Mouse (Mus musculus) liver, embryonic 11.5 days (tissue): ENCODE data around the gene Bcl6b. TPM values are rescaled to one million over a fixed set of nuclear protein-coding genes. Genes with fewer than 3 reads are reported as not detected.
A peak's percentile ranks its signal among the peaks of the same experiment; 100 is the strongest.

Experiments
- ATAC-seq: fragments of 200-750 bp; cut with Nextera tagmentation; replicated peaks from 2 replicates; pipeline ENCODE4 v1.8.0; 2017; ENCODE audit warnings: moderate number of reproducible peaks, mild to moderate bottlenecking, moderate TSS enrichment, moderate library complexity; ENCODE audit not compliant: low FRiP score
- DNase-seq: peaks from one replicate; pipeline ENCODE4 v3.0.0-alpha.2; 2017; ENCODE audit warnings: low spot score
- H3K27ac ChIP-seq: fragments of 300-500 bp; sonication (generic); 2 replicates; pipeline ENCODE4 v1.5.1; 2014; ENCODE audit warnings: mild to moderate bottlenecking, low read depth, low read length, control low read depth
- H3K27me3 ChIP-seq: fragments of 300-500 bp; sonication (generic); replicated peaks from 2 replicates; pipeline ENCODE4 v1.6.1; 2014; ENCODE audit warnings: low read length, mixed read lengths; ENCODE audit not compliant: control insufficient read depth, insufficient read depth
- H3K36me3 ChIP-seq: fragments of 300-500 bp; sonication (generic); 2 replicates; pipeline ENCODE4 v1.6.1; 2014; ENCODE audit warnings: mild to moderate bottlenecking, low read length, moderate library complexity, mixed read lengths; ENCODE audit not compliant: control insufficient read depth, insufficient read depth
- H3K4me1 ChIP-seq: fragments of 300-500 bp; sonication (generic); replicated peaks from 2 replicates; pipeline ENCODE4 v1.6.1; 2014; ENCODE audit warnings: low read length, mixed read lengths; ENCODE audit not compliant: control insufficient read depth, insufficient read depth
- H3K4me2 ChIP-seq: fragments of 300-500 bp; sonication (generic); 2 replicates; pipeline ENCODE4 v1.6.1; 2014; ENCODE audit warnings: mild to moderate bottlenecking, control low read depth, moderate library complexity
- H3K4me3 ChIP-seq: fragments of 300-500 bp; sonication (generic); 2 replicates; pipeline ENCODE4 v1.5.1; 2014; ENCODE audit warnings: low read depth, low read length, control low read depth
- H3K9ac ChIP-seq: fragments of 300-500 bp; sonication (generic); 2 replicates; pipeline ENCODE4 v1.6.1; 2014; ENCODE audit warnings: low read depth, low read length, control low read depth
- H3K9me3 ChIP-seq: fragments of 300-500 bp; sonication (generic); 2 replicates; pipeline ENCODE4 v1.6.1; 2016; ENCODE audit warnings: low read length, inconsistent platforms, mixed read lengths; ENCODE audit not compliant: control insufficient read depth
- whole genome bisulfite sequencing: fragments of 180-500 bp; shearing (Covaris S2); extraction: QIAGEN DNeasy Blood & Tissue Kit; methylation state at CpG from one replicate; pipeline ENCODE4 v1.1.7; 2014; 5-methylcytosine and 5-hydroxymethylcytosine counted together
- polyA plus RNA-seq: library from polyadenylated mRNA; unstranded; fragments of >200 nt; fragmentation: Nextera tagmentation; extraction: Ambion mirVana; gene quantifications from 2 replicates; pipeline ENCODE4 v1.2.1, GENCODE M21; 2014

Gene Bcl6b
- polyA plus RNA-seq, 1 experiment from 2014 or later, result 6.8 TPM

GRCm38 (mm10) chr11:70227661-70228245 lies 1.8 kb downstream of the Bcl6b start:
- H3K4me1 ChIP-seq, result peaks cover 37% of the 10 kb centered on the region
- 0 out of 2 replicates have a peak overlapping the region, but pooled peaks have one; percentile 22 for H3K27ac ChIP-seq
- DNase-seq (no peak), ATAC-seq (no peak)
- H3K9ac ChIP-seq, result no peak overlapping the region
- H3K27me3 ChIP-seq, result peaks cover 44% of the 10 kb centered on the region
- no peaks in the 10 kb centered on the region for H3K9me3 ChIP-seq
- 72% methylated on average over 4 of the region's 4 CpGs for WGBS
- H3K4me3 ChIP-seq, result peak overlapping the region; percentile 37
- H3K36me3 ChIP-seq, result no peaks in the 10 kb centered on the region
- peak overlapping the region; percentile 66 for H3K4me2 ChIP-seq

- Histone ChIP-seq H3K9me3 (no peaks in the 10 kb centered on the region), H3K4me3 (peak overlapping the region; percentile 20; the same call in 1 of the 2 replicates), H3K4me2 (peak overlapping the region; percentile 66), H3K27me3 (peaks cover 44% of the 10 kb centered on the region), H3K36me3 (no peaks in the 10 kb centered on the region), H3K9ac (no peak overlapping the region), H3K4me1 (peaks cover 43% of the 10 kb centered on the region), H3K27ac (0 out of 2 replicates have a peak overlapping the region, but pooled peaks have one; percentile 22)
- WGBS, result 42% methylated on average over 5 of the region's 5 CpGs
- no peak for DNase-seq
- ATAC-seq, result no peak
Observed at GRCm38 (mm10) chr11:70227126-70227525, 2.5 kb downstream of the Bcl6b start.

GRCm38 (mm10) chr11:70226602-70226890 lies 3.1 kb downstream of the Bcl6b start:
- H3K4me1 ChIP-seq, result peaks cover 45% of the 10 kb centered on the region
- DNase-seq (no peak), ATAC-seq (no peak)
- H3K36me3 ChIP-seq, result no peaks in the 10 kb centered on the region
- peak overlapping the region; percentile 20 for H3K4me3 ChIP-seq
- H3K9ac ChIP-seq, result no peak overlapping the region; the same call in 1 of the 2 replicates
- H3K4me2 ChIP-seq, result peak overlapping the region; percentile 66
- H3K9me3 ChIP-seq, result no peaks in the 10 kb centered on the region
- H3K27me3 ChIP-seq, result peaks cover 44% of the 10 kb centered on the region
- no peak overlapping the region for H3K27ac ChIP-seq
- WGBS, result 22% methylated on average over 18 of the region's 18 CpGs

- H3K27me3 ChIP-seq, result peaks cover 44% of the 10 kb centered on the region
- H3K27ac ChIP-seq, result no peak overlapping the region
- no peaks in the 10 kb centered on the region for H3K9me3 ChIP-seq
- peak overlapping the region; percentile 66 for H3K4me2 ChIP-seq
- peaks cover 45% of the 10 kb centered on the region for H3K4me1 ChIP-seq
- DNase-seq (no peak), ATAC-seq (no peak)
- H3K4me3 ChIP-seq, result peak overlapping the region; percentile 20
- no peaks in the 10 kb centered on the region for H3K36me3 ChIP-seq
- WGBS, result 30% methylated on average over 27 of the region's 27 CpGs
- no peak overlapping the region for H3K9ac ChIP-seq
Observed at GRCm38 (mm10) chr11:70225798-70226601, 3.6 kb downstream of the Bcl6b start.

GRCm38 (mm10) chr11:70223724-70224123 lies 5.9 kb downstream of the Bcl6b start:
- H3K4me1 ChIP-seq, result peaks cover 36% of the 10 kb centered on the region
- 0 out of 2 replicates have a peak overlapping the region, but pooled peaks have one; percentile 8 for H3K27ac ChIP-seq
- DNase-seq (no peak), ATAC-seq (no peak)
- peaks cover 28% of the 10 kb centered on the region for H3K27me3 ChIP-seq
- H3K36me3 ChIP-seq, result no peaks in the 10 kb centered on the region
- 53% methylated on average over 9 of the region's 9 CpGs for WGBS
- no peak overlapping the region for H3K9ac ChIP-seq
- H3K4me3 ChIP-seq, result no peak overlapping the region
- H3K4me2 ChIP-seq, result peak overlapping the region; percentile 14
- no peaks in the 10 kb centered on the region for H3K9me3 ChIP-seq

GRCm38 (mm10) chr11:70221603-70222500 lies 7.7 kb downstream of the Bcl6b start:
- ATAC-seq (peak; percentile 90), DNase-seq (peak; percentile 61)
- peak overlapping the region; percentile 98 for H3K4me2 ChIP-seq
- H3K27me3 ChIP-seq, result peaks cover 9% of the 10 kb centered on the region; the same call in 1 of the 2 replicates
- peaks cover 25% of the 10 kb centered on the region for H3K4me1 ChIP-seq
- H3K4me3 ChIP-seq, result peak overlapping the region; percentile 68
- peak overlapping the region; percentile 61 for H3K9ac ChIP-seq
- H3K27ac ChIP-seq, result peak overlapping the region; percentile 96
- H3K36me3 ChIP-seq, result no peaks in the 10 kb centered on the region
- WGBS, result 8% methylated on average over 14 of the region's 14 CpGs
- no peaks in the 10 kb centered on the region for H3K9me3 ChIP-seq

GRCm38 (mm10) chr11:70220731-70221602 lies 8.6 kb downstream of the Bcl6b start, which contains the start of gene Slc16a13:
Gene Slc16a13, minus strand, starts transcription at chr11:70221064.
- H3K36me3 ChIP-seq, result no peaks in the 10 kb centered on the region
- peak within 1 kb of the TSS; percentile 82 for H3K9ac ChIP-seq
- peaks cover 21% of the 10 kb centered on the region for H3K4me1 ChIP-seq
- no peaks in the 10 kb centered on the region for H3K9me3 ChIP-seq
- H3K4me2 ChIP-seq, result peak within 1 kb of the TSS; percentile 98
- under 1% methylated on average over 28 of the region's 28 CpGs for WGBS
- ATAC-seq (peak; percentile 90), DNase-seq (peak; percentile 94)
- H3K4me3 ChIP-seq, result peak within 1 kb of the TSS; percentile 68
- peak within 1 kb of the TSS; percentile 96 for H3K27ac ChIP-seq
- peaks cover 8% of the 10 kb centered on the region for H3K27me3 ChIP-seq
